Mouse (Mus musculus) thymus, postnatal 4 days (tissue): ENCODE measurements around the gene Ankrd6.
A peak's percentile ranks its signal among the peaks of the same experiment; 100 is the strongest.
"Not testable (repeated sequence)": the region's sequence is repeated elsewhere in the genome, so short reads cannot be mapped to it uniquely, and the experiment has no call there.

Source experiments
- DNase-seq: peaks from one replicate; pipeline ENCODE4 v3.0.0; 2021

The Ankrd6 gene

GRCm38 (mm10) chr4:32950356-32951034 lies at the start of gene Ankrd6:
TSS of gene Ankrd6 (minus strand) at chr4:32950841.
- peak; percentile 92 for DNase-seq

- DNase-seq = no peak
Measured at GRCm38 (mm10) chr4:32998996-32999395, 48.4 kb upstream of the Ankrd6 start.

GRCm38 (mm10) chr4:32997571-32997970 lies 46.9 kb upstream of the Ankrd6 start:
- no peak for DNase-seq

- no peak for DNase-seq
Measured at GRCm38 (mm10) chr4:32996083-32996482, 45.4 kb upstream of the Ankrd6 start.

DNA sequence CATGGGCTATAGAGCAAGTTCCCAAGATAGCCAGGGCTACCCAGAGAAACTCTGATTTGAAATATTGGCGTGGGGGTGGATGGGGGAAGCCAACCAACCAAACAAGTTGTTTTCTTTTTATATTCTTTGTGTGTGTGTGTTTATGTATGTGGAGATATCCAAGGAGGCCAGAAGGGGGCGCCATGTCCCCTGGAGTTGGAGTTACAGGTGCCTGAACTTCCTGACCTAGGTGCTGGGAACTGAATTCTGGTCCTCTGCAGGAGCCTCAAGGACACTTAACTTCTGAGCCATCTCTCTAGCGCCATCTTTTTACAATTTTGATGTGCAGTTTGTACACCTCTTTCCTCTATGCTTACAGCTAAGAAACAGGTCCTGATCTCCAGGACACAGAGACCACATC lies 43.5 kb upstream of the Ankrd6 start:
- peak; percentile 24 for DNase-seq

DNA sequence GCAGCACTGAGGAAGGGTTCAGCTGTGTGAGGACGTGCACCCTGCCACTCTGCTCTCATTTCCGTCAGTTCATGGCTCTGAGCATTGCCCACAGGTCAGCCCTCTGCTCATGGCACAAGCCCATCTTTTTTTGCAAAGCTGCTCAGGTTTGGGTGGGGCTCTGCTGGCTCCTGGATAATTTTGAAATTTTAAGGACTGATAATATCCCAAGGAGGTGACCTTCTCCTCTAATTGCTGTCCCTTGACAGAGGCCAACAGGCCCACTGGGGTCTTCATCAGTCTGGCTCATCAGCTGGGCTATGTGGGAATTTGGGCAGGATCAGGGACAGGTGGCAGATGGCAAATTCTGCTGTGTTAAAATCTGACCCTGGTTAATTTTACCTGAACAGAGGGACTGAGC lies 38.7 kb upstream of the Ankrd6 start:
- DNase-seq = no peak

- no peak for DNase-seq
Measured at GRCm38 (mm10) chr4:32987006-32987405, 36.4 kb upstream of the Ankrd6 start.

- DNase-seq = no peak
Measured at GRCm38 (mm10) chr4:32985684-32986083, 35.0 kb upstream of the Ankrd6 start.

- DNase-seq = peak; percentile 26
Measured at GRCm38 (mm10) chr4:32984801-32985675, 34.4 kb upstream of the Ankrd6 start.

GRCm38 (mm10) chr4:32984242-32984641 lies 33.6 kb upstream of the Ankrd6 start:
- no peak for DNase-seq

GRCm38 (mm10) chr4:32983176-32984155 lies 32.8 kb upstream of the Ankrd6 start:
- peak; percentile 82 for DNase-seq

DNA sequence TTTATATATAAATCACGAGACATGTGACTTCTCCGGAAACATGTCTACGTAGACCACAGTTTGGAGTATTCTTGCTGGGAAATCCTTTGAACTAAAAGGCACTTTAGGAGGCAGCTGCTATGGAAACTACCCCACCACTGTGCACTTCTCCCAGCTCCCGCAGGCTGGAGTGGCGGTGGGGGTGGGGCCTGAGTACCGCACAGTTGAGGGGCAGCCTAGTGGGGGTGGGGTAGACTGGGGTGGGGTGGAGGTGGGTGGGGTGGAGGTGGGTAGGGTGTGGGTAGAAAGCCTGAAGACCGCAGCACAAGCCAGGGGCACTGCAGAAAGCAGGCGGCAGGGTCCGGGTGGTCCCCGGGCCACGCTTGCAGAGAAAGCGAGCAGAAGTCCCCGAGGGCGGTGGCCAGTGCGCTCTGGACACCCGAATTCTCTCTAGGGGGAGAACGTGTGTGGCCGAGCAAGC lies 32.1 kb upstream of the Ankrd6 start, which contains the start of gene Rragd:
Rragd (plus strand) TSS at position 322 of the 460 bp plus-strand sequence.
- peak; percentile 63 for DNase-seq

- peak; percentile 35 for DNase-seq
Measured at GRCm38 (mm10) chr4:32982041-32982715, 31.5 kb upstream of the Ankrd6 start.

- DNase-seq = no peak
Measured at GRCm38 (mm10) chr4:32981617-32982016, 31.0 kb upstream of the Ankrd6 start.

DNA sequence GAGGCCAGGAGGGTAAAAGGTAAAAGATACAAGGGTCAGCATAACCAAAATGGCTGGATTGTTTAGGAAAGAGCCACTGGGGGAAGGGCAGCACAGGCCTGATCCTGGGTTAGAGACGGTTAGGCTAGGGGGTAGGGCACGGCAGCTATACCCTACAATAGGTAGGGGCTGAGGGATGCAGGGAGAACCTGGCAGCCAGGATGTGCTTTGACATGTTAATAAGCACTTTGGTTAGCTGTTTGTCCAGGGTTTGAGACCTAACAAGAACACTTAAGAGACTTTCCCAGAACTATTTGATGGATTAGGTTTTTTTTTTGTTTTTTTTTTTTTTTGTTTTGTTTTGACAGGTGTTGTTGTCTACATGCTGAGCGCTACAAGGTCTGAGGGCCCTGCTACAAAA lies 29.4 kb upstream of the Ankrd6 start:
- DNase-seq = no peak

DNA sequence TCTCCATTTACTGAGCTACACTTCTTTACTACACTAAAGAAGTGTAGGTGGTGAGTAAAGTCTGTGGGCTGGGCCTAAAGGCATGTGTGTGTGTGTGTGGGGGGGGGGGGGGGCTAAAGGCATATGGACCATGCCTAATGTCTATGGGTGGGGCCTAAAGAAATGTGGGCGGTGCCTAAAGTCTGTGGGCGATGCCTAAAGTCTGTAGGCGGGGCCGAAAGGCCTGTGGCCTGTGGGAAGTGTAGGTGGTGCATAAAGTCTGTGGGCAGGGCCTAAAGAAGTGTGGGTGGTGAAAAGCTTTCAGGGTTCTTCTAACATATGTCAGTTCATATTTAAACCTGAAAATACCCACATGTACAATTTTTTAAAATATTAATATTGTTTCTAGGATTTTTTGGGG lies 26.7 kb upstream of the Ankrd6 start:
- DNase-seq = no peak

DNA sequence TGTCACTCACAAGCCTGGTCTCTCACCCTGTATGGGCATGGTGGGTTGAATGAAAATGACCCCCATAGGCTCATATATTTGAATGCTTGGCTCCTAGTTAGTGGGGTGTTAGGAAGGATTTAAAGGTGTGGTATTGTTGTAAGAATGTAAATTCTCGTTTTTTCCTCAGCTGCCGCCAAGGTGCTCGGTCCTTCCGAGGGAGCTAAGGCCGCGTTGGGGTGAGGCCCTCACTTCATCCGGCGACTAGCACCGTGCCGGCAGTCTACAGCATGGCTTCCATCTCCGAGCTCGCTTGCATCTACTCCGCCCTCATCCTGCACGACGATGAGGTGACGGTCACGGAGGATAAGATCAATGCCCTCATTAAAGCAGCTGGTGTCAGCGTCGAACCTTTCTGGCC lies 14.0 kb upstream of the Ankrd6 start:
- DNase-seq = not testable (repeated sequence)

GRCm38 (mm10) chr4:32961394-32961793 lies 10.8 kb upstream of the Ankrd6 start:
- DNase-seq = no peak

DNA sequence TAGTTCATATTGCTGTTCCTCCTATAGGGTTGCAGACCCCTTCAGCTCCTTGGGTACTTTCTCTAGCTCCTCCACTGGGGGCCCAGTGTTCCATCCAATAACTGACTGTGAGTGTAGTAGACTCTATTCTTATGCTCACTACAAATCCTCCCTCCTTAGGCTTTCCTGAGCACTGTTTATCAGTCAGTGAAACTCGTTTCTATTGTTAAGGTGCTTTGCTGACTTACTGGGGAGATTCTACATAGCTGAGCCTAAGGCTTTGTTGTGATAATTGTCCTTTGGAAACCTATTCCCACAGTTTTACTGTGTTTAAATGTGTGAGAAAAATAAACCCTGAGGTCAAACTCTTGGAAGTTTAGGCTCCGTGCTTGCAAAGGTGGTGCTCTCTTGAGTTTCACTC lies 5.8 kb upstream of the Ankrd6 start:
- no peak for DNase-seq

DNA sequence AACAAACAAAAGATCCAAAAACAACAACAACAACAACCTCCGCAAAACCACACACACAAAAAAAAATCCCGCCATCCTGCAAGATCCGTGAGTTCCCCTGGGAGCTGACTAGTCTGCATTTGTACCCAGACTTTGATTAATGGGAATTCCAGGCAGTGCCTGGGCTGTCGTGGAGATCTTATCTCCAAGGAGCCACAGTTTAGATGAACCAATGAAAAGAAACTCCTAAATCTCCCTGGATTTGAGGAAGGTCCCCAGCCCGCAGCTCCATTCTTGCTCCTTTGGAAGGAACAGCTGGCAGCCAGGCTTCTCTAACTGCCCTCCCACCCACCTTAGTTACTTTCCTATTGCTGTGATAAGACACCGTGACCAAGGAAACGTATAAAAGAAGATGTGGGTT lies 2.0 kb upstream of the Ankrd6 start:
- no peak for DNase-seq

- peak; percentile 37 for DNase-seq
Measured at GRCm38 (mm10) chr4:32951035-32951940, 647 bp upstream of the Ankrd6 start.
